Mouse (Mus musculus) heart, adult 2 months (tissue): Measurements from ENCODE around the gene Hoxc8.

Experiments used
- CTCF ChIP-seq: fragments of 200-600 bp; IDR thresholded peaks from 2 replicates; pipeline ENCODE4 v1.8.1; 2022; ENCODE audit warnings: antibody characterized with exemption, mild to moderate bottlenecking, moderate library complexity
- EP300 ChIP-seq: fragments of 200-500 bp; IDR thresholded peaks from 2 replicates; pipeline ENCODE4 v1.6.1; 2011; ENCODE audit warnings: low read depth, low read length, control low read depth; ENCODE audit not compliant: insufficient read depth
- POLR2A ChIP-seq: fragments of 200-500 bp; IDR thresholded peaks from 2 replicates; pipeline ENCODE4 v1.6.1; 2011; ENCODE audit warnings: mild to moderate bottlenecking, low read depth, low read length, control low read depth; ENCODE audit not compliant: insufficient read depth

DNA sequence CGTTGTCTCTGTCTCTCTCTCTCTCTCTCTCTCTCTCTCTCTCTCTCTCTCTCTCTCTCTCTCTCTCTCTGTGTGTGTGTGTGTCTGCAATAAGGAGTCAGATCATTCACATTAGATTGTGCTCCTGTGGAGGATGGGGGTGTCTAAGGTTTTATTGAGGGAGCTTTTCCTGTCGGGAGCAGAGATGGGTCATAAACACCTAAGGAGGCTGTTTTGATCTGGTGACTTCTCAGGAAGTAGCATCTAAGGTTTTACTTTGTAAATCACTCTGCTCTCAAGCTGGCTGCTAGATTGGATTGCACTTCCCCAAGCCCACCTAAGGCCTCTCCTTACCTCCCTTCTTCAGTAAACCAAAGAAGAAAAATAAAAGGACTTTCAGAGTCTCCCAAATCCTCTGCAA is 33.7 kb downstream of the Hoxc8 start:
- TF ChIP-seq CTCF (no peak), EP300 (no peak), POLR2A (no peak)
